Mouse (Mus musculus) large intestine, adult 2 months (tissue): Measurements from ENCODE around the gene Gpbar1. TPM values are rescaled to one million over a fixed set of nuclear protein-coding genes. Genes with fewer than 3 reads are reported as not detected.
"Not testable (repeated sequence)": the region's sequence is repeated elsewhere in the genome, so short reads cannot be mapped to it uniquely, and the experiment has no call there.

Source experiments
- DNase-seq: peaks from one replicate; pipeline ENCODE4 v3.0.0-alpha.2; 2012; ENCODE audit warnings: low read depth, low spot score
- WGBS: fragments of 180-500 bp; shearing (Covaris S2); methylation state at CpG from one replicate; pipeline ENCODE4 v1.1.7; 2018; 5-methylcytosine and 5-hydroxymethylcytosine counted together
- polyA plus RNA-seq: library from polyadenylated mRNA; depleted of rRNA; stranded (reverse); fragments of >200 nt; gene quantifications from 2 replicates; pipeline ENCODE4 v1.2.3, GENCODE M21; 2012

The Gpbar1 gene
- polyA plus RNA-seq, 1 experiment: 3.6 TPM

- no peak for DNase-seq
- 35% methylated on average over 9 of the region's 9 CpGs for WGBS
These were observed 3.3 kb upstream of the Gpbar1 start for GRCm38 (mm10) chr1:74275015-74275414.

GRCm38 (mm10) chr1:74277041-74277440 lies 1.3 kb upstream of the Gpbar1 start:
- no peak for DNase-seq
- WGBS: 63% methylated on average over 6 of the region's 6 CpGs

- 36% methylated on average over 8 of the region's 8 CpGs for WGBS
- no peak for DNase-seq
These were observed 340 bp upstream of the Gpbar1 start for GRCm38 (mm10) chr1:74277883-74278537.

- 88% methylated on average over 11 of the region's 11 CpGs for WGBS
- DNase-seq: no peak
These were observed 638 bp downstream of the Gpbar1 start for GRCm38 (mm10) chr1:74278988-74279387.

- WGBS: 83% methylated on average over 14 of the region's 14 CpGs
- no peak for DNase-seq
These were observed 2.4 kb downstream of the Gpbar1 start for GRCm38 (mm10) chr1:74280591-74281325.

- WGBS: 92% methylated on average over 2 of the region's 2 CpGs
- no peak for DNase-seq
These were observed 3.0 kb downstream of the Gpbar1 start for GRCm38 (mm10) chr1:74281372-74281771.

- 95% methylated on average over 8 of the region's 8 CpGs for WGBS
- DNase-seq: no peak
These were observed 3.5 kb downstream of the Gpbar1 start for GRCm38 (mm10) chr1:74281886-74282285.

- 81% methylated on average over 10 of the region's 10 CpGs for WGBS
These were observed 4.7 kb downstream of the Gpbar1 start for GRCm38 (mm10) chr1:74282896-74283625.

GRCm38 (mm10) chr1:74283686-74284463 lies 5.5 kb downstream of the Gpbar1 start:
- WGBS: 9% methylated on average over 15 of the region's 15 CpGs
- DNase-seq: no peak

More at GRCm38 (mm10) chr1:74282896-74283625, 4.7 kb downstream of the Gpbar1 start:
- no peak for DNase-seq

GRCm38 (mm10) chr1:74284543-74285160 lies 6.3 kb downstream of the Gpbar1 start, which contains the start of the genes Aamp and Pnkd:
TSS of gene Aamp (minus strand) at chr1:74284738.
TSS of gene Pnkd (plus strand) at chr1:74284930.
- peak; percentile 100 for DNase-seq
- under 1% methylated on average over 56 of the region's 56 CpGs for WGBS

- 3% methylated on average over 23 of the region's 23 CpGs for WGBS
- DNase-seq: no peak
These were observed 7.1 kb downstream of the Gpbar1 start for GRCm38 (mm10) chr1:74285212-74286010.

GRCm38 (mm10) chr1:74286869-74287607 lies 8.7 kb downstream of the Gpbar1 start:
- not testable (repeated sequence) for DNase-seq
- 45% methylated on average over 16 of the region's 17 CpGs for WGBS

- no peak for DNase-seq
- WGBS: 65% methylated on average over 4 of the region's 4 CpGs
These were observed 10.0 kb downstream of the Gpbar1 start for GRCm38 (mm10) chr1:74288327-74288726.

- no peak for DNase-seq
- 81% methylated on average over 9 of the region's 9 CpGs for WGBS
These were observed 10.9 kb downstream of the Gpbar1 start for GRCm38 (mm10) chr1:74289248-74289647.

GRCm38 (mm10) chr1:74289740-74290139 lies 11.4 kb downstream of the Gpbar1 start:
- 79% methylated on average over 2 of the region's 2 CpGs for WGBS
- DNase-seq: no peak

- DNase-seq: no peak
- 69% methylated on average over 5 of the region's 5 CpGs for WGBS
These were observed 11.8 kb downstream of the Gpbar1 start for GRCm38 (mm10) chr1:74290141-74290540.

- DNase-seq: no peak
- WGBS: 86% methylated on average over 11 of the region's 11 CpGs
These were observed 14.1 kb downstream of the Gpbar1 start for GRCm38 (mm10) chr1:74292331-74293020.
